Mouse (Mus musculus) embryonic facial prominence, embryonic 15.5 days (tissue): Measurements from ENCODE around the gene Stx2. TPM values are rescaled to one million over a fixed set of nuclear protein-coding genes. Genes with fewer than 3 reads are reported as not detected.
A peak's percentile ranks its signal among the peaks of the same experiment; 100 is the strongest.

Source experiments
- ATAC-seq: fragments of 200-750 bp; cut with Nextera tagmentation; 2 replicates; pipeline ENCODE4 v1.8.0; 2017; ENCODE audit warnings: low read depth, moderate TSS enrichment; ENCODE audit not compliant: insufficient number of reproducible peaks, low FRiP score, low TSS enrichment
- H3K27ac ChIP-seq: fragments of 300-500 bp; sonication (generic); replicated peaks from 2 replicates; pipeline ENCODE4 v1.5.1; 2015; ENCODE audit warnings: mild to moderate bottlenecking, inconsistent platforms
- H3K27me3 ChIP-seq: fragments of 300-500 bp; sonication (generic); 2 replicates; pipeline ENCODE4 v1.6.1; 2015; ENCODE audit warnings: inconsistent platforms
- H3K36me3 ChIP-seq: fragments of 300-500 bp; sonication (generic); 2 replicates; pipeline ENCODE4 v1.6.1; 2015; ENCODE audit warnings: mild to moderate bottlenecking, inconsistent platforms
- H3K4me1 ChIP-seq: fragments of 300-500 bp; sonication (generic); 2 replicates; pipeline ENCODE4 v1.6.1; 2015; ENCODE audit warnings: inconsistent platforms
- H3K4me2 ChIP-seq: fragments of 300-500 bp; sonication (generic); replicated peaks from 2 replicates; pipeline ENCODE4 v1.6.1; 2015; ENCODE audit warnings: mild to moderate bottlenecking, inconsistent platforms
- H3K4me3 ChIP-seq: fragments of 300-500 bp; sonication (generic); replicated peaks from 2 replicates; pipeline ENCODE4 v1.5.1; 2015; ENCODE audit warnings: mild to moderate bottlenecking, inconsistent platforms
- H3K9ac ChIP-seq: fragments of 300-500 bp; sonication (generic); 2 replicates; pipeline ENCODE4 v1.6.1; 2015; ENCODE audit warnings: inconsistent platforms
- H3K9me3 ChIP-seq: fragments of 300-500 bp; sonication (generic); replicated peaks from 2 replicates; pipeline ENCODE4 v1.6.1; 2016; ENCODE audit warnings: inconsistent platforms
- WGBS: fragments of 180-500 bp; shearing (Covaris S2); methylation state at CpG from one replicate; pipeline ENCODE4 v1.1.7; 2015; 5-methylcytosine and 5-hydroxymethylcytosine counted together
- polyA plus RNA-seq: library from polyadenylated mRNA; unstranded; fragments of >200 nt; fragmentation: Nextera tagmentation; extraction: Ambion mirVana; gene quantifications from 2 replicates; pipeline ENCODE4 v1.2.1, GENCODE M21; 2015

Gene Stx2
- polyA plus RNA-seq, 1 experiment from 2014 or later: 32.7 TPM

DNA sequence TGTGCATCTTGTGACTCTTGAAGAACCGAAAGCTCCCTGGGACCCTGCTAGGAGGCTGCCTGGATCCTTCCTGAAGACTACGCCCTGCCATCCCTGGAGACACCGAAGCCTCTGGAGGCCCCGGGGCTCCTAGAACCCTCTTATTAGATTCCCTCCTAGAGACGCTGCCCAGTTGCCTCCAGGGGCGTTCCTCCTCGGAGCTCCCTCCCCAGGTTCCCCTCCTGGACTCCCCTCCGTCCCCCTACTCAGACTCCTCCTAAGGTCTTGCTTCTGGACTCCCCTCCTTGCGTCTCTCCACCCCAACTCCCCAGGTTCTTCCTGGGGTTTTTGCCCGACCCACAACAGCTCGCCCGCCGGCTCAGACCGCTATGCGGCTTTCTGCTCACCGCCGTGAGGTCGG lies 366 bp downstream of the Stx2 start:
- WGBS: 2% methylated on average over 18 of the region's 18 CpGs
- ATAC-seq: peak; percentile 49; the same call in 1 of the 2 replicates
- H3K27ac ChIP-seq: peak overlapping the region; percentile 24; the same call in 1 of the 2 replicates
- peak overlapping the region; percentile 59 for H3K9ac ChIP-seq
- H3K4me2 ChIP-seq: peak overlapping the region; percentile 71
- H3K9me3 ChIP-seq: no peaks in the 10 kb centered on the region
- H3K4me1 ChIP-seq: peaks cover 22% of the 10 kb centered on the region
- H3K4me3 ChIP-seq: peak overlapping the region; percentile 67
- no peaks in the 10 kb centered on the region for H3K27me3 ChIP-seq
- H3K36me3 ChIP-seq: 0 out of 2 replicates have a peak, but pooled peaks cover 5% of the 10 kb centered on the region

DNA sequence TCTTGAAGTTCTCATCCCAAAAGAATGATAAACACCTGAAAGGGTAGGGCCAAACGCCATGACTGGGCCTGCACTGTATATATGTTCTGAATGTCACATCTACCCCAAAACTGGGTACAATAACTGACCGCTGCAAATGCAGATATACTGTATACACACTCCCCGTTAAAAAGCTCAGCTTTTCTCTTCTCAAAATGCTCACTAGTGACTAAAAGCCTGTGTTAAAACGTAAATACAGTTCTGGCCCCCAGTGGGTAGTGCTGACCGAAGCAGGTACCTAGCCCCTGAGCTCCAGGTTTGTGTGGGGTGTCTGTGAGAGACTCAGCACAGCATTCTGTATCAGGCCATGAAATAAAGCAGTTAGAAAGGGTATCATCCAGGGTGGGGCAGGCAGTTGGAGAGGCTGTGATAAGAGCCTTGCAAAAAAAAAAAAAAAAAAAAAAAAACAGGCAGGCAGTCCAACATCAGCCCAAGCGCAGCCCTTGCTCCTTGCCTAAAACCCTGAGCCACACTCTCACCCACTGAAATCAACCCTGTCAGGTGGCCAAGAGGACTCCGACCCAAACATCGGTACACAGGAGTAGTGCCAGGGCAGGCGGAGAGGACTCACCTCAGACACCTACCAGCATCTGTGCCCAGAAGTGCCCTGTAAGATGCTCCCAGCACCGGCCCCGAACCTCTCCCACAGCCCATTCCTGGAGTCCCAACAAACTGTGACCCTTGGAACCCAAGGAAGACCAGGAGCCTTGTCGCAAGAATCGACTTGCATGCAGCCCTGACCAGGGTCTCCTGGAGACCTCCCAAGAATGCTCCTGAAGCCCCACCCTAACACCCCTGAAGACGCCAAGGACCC lies 1.0 kb downstream of the Stx2 start:
- no peak overlapping the region for H3K27ac ChIP-seq
- H3K9ac ChIP-seq: peak overlapping the region; percentile 59; the same call in 1 of the 2 replicates
- WGBS: 55% methylated on average over 14 of the region's 14 CpGs
- 0 out of 2 replicates have a peak, but pooled peaks cover 5% of the 10 kb centered on the region for H3K36me3 ChIP-seq
- H3K27me3 ChIP-seq: no peaks in the 10 kb centered on the region
- H3K9me3 ChIP-seq: no peaks in the 10 kb centered on the region
- no peak for ATAC-seq
- peak overlapping the region; percentile 71 for H3K4me2 ChIP-seq
- peaks cover 27% of the 10 kb centered on the region for H3K4me1 ChIP-seq
- H3K4me3 ChIP-seq: peak overlapping the region; percentile 67

DNA sequence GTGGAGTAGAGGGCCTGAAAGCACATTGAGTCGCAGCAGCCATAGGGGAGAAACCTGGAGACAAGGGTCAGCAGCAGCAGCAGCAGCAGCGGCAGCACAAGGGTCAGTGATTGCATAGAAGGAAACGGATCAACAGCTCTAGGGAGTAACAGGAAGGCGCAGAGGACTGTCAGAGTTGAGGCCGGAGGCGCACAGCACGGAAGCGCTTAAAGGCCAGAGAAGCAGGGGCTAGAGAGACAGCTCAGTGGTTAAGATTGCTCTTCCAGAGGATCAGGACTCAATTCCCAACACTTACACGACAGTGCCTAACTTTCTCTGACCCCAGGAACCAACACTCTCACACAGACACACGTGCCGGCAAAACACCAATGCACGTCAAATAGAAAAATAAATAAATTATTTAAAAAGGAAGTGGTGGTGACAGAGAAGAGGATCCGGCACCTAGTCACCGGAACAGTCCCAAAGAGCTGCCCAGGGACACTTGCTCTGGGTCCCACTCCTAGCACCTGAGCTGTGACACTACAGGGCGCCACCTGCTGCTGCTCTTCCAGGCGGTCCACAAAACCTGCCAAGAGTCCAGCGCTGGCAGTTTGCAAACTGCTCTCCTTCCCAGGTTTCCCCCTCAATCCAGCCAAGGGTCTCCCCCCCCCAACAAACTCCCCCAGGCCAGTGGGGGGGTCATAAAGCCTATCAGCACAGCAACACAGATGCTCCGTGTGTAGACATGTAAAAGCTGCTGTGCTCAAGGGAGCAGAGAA lies 2.2 kb downstream of the Stx2 start:
- H3K27me3 ChIP-seq: no peaks in the 10 kb centered on the region
- peaks cover 37% of the 10 kb centered on the region for H3K4me1 ChIP-seq
- 79% methylated on average over 18 of the region's 18 CpGs for WGBS
- H3K4me2 ChIP-seq: 0 out of 2 replicates have a peak overlapping the region, but pooled peaks have one; percentile 4
- no peak overlapping the region for H3K27ac ChIP-seq
- ATAC-seq: no peak
- H3K4me3 ChIP-seq: no peak overlapping the region
- no peak overlapping the region for H3K9ac ChIP-seq
- H3K9me3 ChIP-seq: no peaks in the 10 kb centered on the region
- H3K36me3 ChIP-seq: 0 out of 2 replicates have a peak, but pooled peaks cover 5% of the 10 kb centered on the region

DNA sequence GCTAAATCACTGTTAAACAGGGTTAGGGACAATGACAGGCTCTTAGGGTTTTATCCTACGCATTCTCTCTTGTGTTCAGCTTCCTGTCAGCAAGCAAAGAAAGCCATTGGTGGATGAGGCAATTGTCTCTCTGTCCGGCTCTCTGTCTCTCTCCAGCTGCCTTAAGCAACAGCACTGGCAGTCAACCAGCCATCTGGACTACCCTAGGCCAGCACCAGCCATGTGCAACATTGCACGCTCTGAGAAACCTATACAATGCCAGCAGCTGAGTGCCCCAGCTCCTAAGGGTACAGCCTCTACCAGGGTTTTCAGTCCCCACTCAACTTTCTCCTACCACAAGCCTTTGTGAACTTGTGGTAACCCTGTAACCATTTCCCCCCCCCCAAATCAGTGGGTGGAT lies 3.0 kb downstream of the Stx2 start:
- no peaks in the 10 kb centered on the region for H3K9me3 ChIP-seq
- ATAC-seq: no peak
- peaks cover 42% of the 10 kb centered on the region for H3K4me1 ChIP-seq
- WGBS: 80% methylated on average over 3 of the region's 3 CpGs
- H3K27me3 ChIP-seq: no peaks in the 10 kb centered on the region
- H3K9ac ChIP-seq: no peak overlapping the region
- H3K4me2 ChIP-seq: no peak overlapping the region
- 0 out of 2 replicates have a peak, but pooled peaks cover 5% of the 10 kb centered on the region for H3K36me3 ChIP-seq
- H3K27ac ChIP-seq: no peak overlapping the region
- no peak overlapping the region for H3K4me3 ChIP-seq

DNA sequence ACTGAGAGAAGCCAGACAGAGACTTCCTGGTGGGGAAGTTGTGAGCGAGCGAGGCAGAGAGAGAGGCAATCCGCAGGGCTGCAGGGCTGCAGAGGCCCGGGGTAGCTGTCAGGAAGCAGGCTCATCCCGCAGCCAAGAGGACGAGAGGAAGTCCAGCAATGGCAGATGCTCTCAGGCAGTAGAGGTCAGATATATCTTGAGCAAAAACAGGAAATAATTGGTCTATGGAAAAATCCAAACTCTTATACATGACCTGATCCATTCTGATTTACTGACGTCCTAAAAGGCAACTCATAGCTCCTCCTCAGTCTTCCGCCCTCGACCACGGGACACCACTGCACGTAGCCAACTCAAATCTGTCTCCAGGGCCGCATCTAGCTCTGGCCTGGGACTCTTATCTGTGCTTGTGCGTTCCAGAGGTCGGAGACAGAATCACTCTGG lies 5.8 kb downstream of the Stx2 start:
- H3K4me2 ChIP-seq: no peak overlapping the region

DNA sequence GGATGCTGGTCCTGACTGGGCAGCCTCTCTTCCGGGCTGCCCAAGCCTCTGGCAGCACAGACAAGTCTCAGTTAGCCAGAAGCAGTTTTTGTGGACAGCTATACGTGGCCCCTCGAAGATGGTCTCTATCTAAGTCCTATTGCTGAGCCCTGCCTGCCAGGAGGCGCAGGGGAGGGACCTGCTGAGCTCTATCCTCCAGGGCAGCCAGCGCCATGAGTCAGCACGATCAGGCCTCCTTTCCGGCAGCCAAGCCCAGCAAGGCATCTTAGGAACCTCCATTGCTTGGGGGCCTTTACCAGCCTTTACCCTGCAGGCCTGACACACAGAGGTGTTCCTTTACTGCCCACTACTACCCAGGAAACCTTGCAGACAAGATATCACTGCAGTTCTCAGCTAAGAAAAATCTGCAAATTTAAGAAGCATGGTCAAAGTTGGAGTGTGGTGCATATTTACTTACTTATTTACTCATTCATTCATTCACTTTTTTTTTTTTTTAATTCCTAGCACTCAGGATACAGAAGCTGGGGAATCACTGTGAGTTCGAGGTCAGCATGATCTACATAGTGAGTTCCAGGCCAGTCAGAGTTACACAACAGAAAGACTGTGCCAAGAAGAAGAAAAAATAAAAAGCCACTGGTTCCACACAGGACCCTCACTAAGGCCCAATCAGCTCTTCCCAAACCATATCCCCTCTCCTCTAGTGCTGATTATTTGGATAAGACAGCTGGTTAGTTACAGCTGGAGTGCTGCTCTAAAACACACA lies 7.5 kb downstream of the Stx2 start:
- 41% methylated on average over 8 of the region's 8 CpGs for WGBS
- no peak overlapping the region for H3K27ac ChIP-seq
- H3K4me3 ChIP-seq: no peak overlapping the region
- H3K9me3 ChIP-seq: no peaks in the 10 kb centered on the region
- no peaks in the 10 kb centered on the region for H3K27me3 ChIP-seq
- H3K4me1 ChIP-seq: peaks cover 25% of the 10 kb centered on the region; the same call in 1 of the 2 replicates
- H3K4me2 ChIP-seq: no peak overlapping the region
- H3K9ac ChIP-seq: no peak overlapping the region
- no peak for ATAC-seq
- H3K36me3 ChIP-seq: peaks cover 28% of the 10 kb centered on the region

More for the DNA sequence above, 5.8 kb downstream of the Stx2 start:
- peaks cover 23% of the 10 kb centered on the region for H3K36me3 ChIP-seq
- H3K27ac ChIP-seq: peak overlapping the region; percentile 34; the same call in 1 of the 2 replicates
- H3K27me3 ChIP-seq: no peaks in the 10 kb centered on the region
- ATAC-seq: 0 out of 2 replicates have a peak, but pooled peaks have one; percentile 19
- peaks cover 35% of the 10 kb centered on the region for H3K4me1 ChIP-seq
- no peak overlapping the region for H3K9ac ChIP-seq
- WGBS: 52% methylated on average over 14 of the region's 14 CpGs
- no peak overlapping the region for H3K4me3 ChIP-seq
- no peaks in the 10 kb centered on the region for H3K9me3 ChIP-seq

DNA sequence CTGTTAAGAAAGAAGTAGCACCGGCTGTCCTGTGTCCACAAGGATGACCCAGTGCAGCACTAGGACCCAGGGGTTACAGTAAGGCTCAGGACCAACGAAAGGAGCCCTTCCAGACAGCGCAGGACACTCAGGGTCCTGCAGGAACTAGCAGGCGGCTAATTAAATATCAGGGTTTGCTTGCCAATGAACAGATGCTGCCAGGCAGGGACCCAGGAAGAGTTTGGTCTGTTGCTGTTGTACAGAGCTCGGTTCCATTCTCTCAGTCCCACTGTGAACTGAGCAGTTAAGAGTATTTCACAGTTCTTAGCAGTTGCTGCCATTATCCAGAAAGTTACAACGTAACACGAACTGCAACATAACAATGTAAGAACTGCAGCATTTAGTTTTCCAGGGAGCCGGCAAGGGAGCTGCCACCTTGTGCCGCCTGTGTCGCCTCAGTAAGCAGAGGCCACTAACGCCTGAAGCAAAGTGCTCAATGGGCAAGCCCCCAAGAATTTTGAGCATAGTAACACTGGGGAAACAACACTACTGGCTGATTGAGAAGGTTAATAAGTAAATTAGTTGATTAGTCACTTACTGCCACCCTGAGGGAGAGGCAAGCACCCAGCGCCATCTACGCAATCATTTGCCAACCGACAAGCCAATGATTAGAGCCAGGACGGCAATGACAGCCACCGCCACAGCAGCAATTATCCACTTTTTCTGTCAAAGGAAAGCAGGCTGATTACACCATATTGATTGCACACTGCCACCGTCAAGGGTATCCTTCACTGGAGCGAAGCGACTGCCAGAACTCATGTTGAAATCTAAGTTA lies 21.0 kb downstream of the Stx2 start:
- H3K36me3 ChIP-seq: peaks cover 64% of the 10 kb centered on the region
- H3K27ac ChIP-seq: no peak overlapping the region
- no peaks in the 10 kb centered on the region for H3K4me1 ChIP-seq
- ATAC-seq: no peak
- no peaks in the 10 kb centered on the region for H3K27me3 ChIP-seq
- H3K9me3 ChIP-seq: no peaks in the 10 kb centered on the region
- 63% methylated on average over 19 of the region's 19 CpGs for WGBS
- H3K4me2 ChIP-seq: no peak overlapping the region
- no peak overlapping the region for H3K4me3 ChIP-seq
- no peak overlapping the region for H3K9ac ChIP-seq

DNA sequence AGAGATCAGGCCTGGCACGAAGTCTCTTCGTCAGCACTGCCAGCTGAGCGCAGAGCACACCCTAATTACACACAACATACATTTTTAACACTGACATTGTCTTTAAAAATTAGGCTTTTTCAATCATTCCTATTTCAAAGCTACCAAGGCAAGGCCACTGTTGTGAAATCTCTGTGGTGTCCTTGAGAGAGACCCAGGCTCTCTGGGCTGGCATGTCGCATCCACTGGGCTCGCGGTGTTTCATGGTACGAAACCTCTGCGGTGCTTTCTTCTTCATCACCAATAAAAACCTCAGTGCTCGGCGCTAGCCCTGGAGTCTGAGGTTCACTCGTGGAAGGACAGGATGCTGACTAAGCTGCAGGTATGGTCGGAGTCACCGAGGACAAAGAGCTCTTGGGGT lies 22.4 kb downstream of the Stx2 start:
- no peak overlapping the region for H3K4me2 ChIP-seq
- H3K9ac ChIP-seq: no peak overlapping the region
- no peak overlapping the region for H3K4me3 ChIP-seq
- no peaks in the 10 kb centered on the region for H3K27me3 ChIP-seq
- 0 out of 2 replicates have a peak, but pooled peaks cover 4% of the 10 kb centered on the region for H3K4me1 ChIP-seq
- no peaks in the 10 kb centered on the region for H3K9me3 ChIP-seq
- WGBS: 94% methylated on average over 13 of the region's 13 CpGs
- no peak for ATAC-seq
- H3K27ac ChIP-seq: no peak overlapping the region
- peaks cover 50% of the 10 kb centered on the region for H3K36me3 ChIP-seq

DNA sequence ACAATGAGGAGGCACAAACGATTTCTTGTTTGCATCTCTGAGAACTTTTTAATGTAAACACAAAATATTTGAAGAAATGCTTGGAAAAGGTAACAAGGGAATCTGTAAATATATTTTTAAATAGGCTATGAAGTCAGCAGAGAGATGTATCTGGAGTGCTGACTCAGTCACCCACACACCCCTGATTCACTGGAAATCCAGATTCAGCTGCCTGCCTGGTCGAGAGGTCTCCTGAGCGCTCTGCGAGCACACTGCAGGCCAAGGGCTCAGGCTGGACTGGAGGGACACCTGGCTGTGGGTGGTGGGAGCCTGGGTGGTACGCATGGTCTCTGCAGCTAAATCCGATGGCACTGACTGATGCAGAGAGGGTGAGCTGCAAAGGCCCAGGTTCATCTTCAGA lies 23.8 kb downstream of the Stx2 start:
- H3K4me3 ChIP-seq: no peak overlapping the region
- H3K4me1 ChIP-seq: 0 out of 2 replicates have a peak, but pooled peaks cover 4% of the 10 kb centered on the region
- 80% methylated on average over 6 of the region's 6 CpGs for WGBS
- no peak overlapping the region for H3K27ac ChIP-seq
- H3K27me3 ChIP-seq: no peaks in the 10 kb centered on the region
- ATAC-seq: no peak
- H3K4me2 ChIP-seq: no peak overlapping the region
- no peak overlapping the region for H3K9ac ChIP-seq
- no peaks in the 10 kb centered on the region for H3K9me3 ChIP-seq
- peaks cover 39% of the 10 kb centered on the region for H3K36me3 ChIP-seq

DNA sequence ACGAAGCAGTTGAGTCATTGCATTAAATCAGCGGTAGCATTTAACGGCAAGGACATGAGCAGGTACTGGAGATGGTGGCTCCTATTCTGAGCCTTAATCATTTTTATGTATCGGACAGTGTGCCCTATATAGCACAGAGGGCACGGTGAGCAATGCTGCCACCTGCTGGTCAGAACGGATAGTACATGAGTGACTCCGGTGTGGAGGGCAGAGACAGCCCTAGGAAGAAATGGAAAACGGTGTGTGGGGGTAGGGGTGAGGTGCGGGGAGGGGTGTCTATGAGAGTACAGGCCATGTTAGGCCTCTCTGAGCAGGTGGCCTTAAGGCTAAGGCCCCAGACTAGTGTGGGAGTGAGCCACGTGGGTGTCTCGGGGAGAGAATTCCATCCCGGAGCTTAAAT lies 26.8 kb downstream of the Stx2 start:
- Histone ChIP-seq H3K9ac (no peak overlapping the region), H3K4me2 (no peak overlapping the region), H3K27ac (no peak overlapping the region), H3K4me3 (no peak overlapping the region), H3K27me3 (no peaks in the 10 kb centered on the region), H3K36me3 (peaks cover 19% of the 10 kb centered on the region), H3K9me3 (no peaks in the 10 kb centered on the region), H3K4me1 (0 out of 2 replicates have a peak, but pooled peaks cover 4% of the 10 kb centered on the region)
- WGBS: 22% methylated on average over 12 of the region's 12 CpGs
- 0 out of 2 replicates have a peak, but pooled peaks have one; percentile 65 for ATAC-seq
